Mouse (Mus musculus): ENCODE data around the gene Msrb3. TPM values are rescaled to one million over a fixed set of nuclear protein-coding genes. Genes with fewer than 3 reads are reported as not detected.
"Not testable (repeated sequence)": the region's sequence is repeated elsewhere in the genome, so short reads cannot be mapped to it uniquely, and the experiment has no call there.

Gene Msrb3
- polyA plus RNA-seq, 1 experiment from 2014 or later = 3.3 TPM

DNA sequence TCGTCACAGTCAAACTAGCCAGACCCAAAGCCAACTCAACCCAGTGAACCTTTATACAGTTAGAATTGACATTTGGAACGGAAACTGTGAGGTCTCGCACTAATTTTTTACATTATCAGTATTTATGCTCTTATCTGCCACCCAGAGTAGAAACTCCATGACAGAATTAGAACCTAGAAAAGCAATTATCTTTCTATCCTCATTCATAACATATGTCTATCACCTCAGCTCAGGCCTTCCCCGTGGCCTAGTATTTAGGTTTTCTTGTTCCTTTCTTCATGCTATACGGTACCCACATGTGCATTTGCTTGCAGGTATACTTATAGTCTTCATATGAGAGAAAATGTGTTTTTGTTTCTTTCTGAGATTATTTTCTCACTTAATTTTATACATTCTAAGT is 146.4 kb downstream of the Msrb3 start:
- DNase-seq (ENCODE audit: low spot score) = no peak

GRCm38 (mm10) chr10:120751821-120752261 is 147.1 kb downstream of the Msrb3 start:
- no peak for DNase-seq (ENCODE audit: low spot score)

DNA sequence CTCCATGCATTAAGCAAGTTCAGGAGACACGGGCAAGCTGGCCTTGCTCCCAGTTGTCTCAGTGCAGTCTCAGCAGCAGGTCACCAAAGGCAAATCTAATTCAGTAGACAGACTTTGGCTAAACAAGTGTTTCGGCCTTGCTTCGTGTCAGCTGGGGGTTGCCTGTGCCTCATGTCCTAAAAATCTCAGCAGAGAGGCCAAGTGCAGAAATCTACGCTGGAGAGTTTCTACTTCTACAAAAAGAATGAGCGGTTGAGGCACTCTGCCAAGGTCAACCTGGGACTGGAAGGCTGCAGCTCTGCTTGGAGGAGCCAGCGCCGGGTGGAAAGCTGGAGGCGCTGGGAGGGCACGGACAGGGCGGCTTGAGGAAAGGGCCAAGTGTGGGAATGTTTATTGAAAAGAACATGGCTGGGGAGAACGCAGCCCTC is 147.6 kb downstream of the Msrb3 start:
- DNase-seq (ENCODE audit: low spot score) = no peak

GRCm38 (mm10) chr10:120749556-120749955 is 149.3 kb downstream of the Msrb3 start:
- DNase-seq (ENCODE audit: low spot score) = not testable (repeated sequence)

DNA sequence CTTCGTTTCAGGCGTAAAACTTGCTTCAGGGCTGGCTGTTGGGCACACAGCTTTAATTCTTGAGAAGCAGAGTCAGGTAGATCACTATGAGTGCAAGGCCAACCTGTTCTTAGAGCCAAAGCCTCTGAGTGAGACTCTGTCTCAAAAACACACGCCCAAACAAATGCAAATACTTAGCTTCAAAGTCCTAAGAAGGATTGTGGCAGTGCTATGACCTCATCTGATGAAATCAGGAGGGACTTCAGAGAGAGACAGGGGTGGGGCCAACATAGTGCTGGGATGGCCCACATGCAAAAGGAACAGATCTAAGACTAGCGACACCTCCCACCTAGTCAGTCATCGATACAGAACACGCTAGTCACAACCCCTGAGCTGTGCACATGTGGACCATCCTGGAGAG is 150.7 kb downstream of the Msrb3 start:
- no peak for DNase-seq (ENCODE audit: low spot score)

DNA sequence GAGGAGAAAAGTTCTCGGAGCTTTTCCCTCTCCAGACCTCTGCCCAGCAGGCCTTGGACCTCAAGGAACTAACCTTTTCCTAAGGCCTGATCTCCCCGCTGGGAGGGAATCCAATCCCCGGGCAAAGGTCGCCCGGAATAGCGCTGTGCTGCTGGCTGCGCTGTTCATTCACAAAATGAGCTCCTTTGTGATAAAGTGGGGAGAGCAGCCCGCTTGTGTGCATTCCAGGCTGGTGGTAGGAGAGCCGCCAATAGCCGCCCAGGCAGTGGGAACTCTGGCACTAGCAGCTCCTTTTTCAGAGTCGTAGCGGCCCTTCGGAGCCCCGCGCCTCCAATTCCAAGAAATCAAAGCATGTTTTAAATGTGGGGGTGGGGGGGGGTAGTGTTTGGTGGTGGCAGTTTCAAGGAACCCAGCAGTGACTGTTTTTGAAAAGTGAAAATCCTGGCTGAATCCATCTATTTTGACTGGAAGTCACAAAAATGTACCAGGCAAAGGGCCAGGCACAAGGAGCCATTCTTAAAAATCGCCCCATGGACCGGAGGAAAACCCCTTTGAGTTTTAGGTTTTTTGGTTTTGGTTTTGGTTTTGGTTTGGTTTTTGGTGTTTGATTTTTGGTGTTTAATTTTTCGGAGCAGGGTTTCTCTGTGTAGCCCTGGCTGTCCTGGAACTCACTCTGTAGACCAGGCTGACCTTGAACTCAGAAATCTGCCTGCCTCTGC is 153.6 kb downstream of the Msrb3 start:
- no peak for DNase-seq (ENCODE audit: low spot score)

GRCm38 (mm10) chr10:120744441-120745137 is 154.3 kb downstream of the Msrb3 start:
- DNase-seq (ENCODE audit: low spot score) = no peak

GRCm38 (mm10) chr10:120736508-120737069 is 162.3 kb downstream of the Msrb3 start:
- DNase-seq (ENCODE audit: low spot score) = no peak

GRCm38 (mm10) chr10:120735722-120736507 is 163.0 kb downstream of the Msrb3 start:
- DNase-seq (ENCODE audit: low spot score) = no peak

DNA sequence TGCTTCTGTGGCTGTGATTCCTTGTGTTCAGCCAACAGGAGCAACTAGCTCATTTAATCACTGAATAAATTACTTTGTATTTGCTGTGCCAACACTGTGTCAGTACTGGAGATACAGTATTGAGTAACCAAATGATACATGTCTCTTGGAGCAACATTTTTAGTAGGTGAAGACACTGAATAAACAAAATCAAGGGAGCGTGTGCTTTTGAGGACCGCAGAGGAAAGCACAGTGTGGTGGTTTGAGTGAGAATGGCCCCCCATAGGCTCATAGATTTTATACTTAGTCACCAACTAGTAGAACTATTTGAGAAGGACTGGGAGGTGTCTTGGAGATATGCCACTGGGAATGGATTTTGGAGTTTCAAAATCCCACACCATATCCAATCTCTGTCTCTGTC is 164.5 kb downstream of the Msrb3 start:
- no peak for DNase-seq (ENCODE audit: low spot score)

Other genes with a start within 250 kb of the Msrb3 start
- 2.9 and 3.6 TPM in 2 replicates for gene Lemd3, start 80.2 kb upstream of the Msrb3 start, polyA plus RNA-seq (2015; fragmentation: Nextera tagmentation; extraction: Ambion mirVana)
- gene Wif1, start 134.9 kb upstream of the Msrb3 start, polyA plus RNA-seq (2015; fragmentation: Nextera tagmentation; extraction: Ambion mirVana) = not detected in 2 replicates

Data from thymus, postnatal 0 days (tissue).